Mouse (Mus musculus): Measurements from ENCODE around the gene Ttll5.

Ttll5 gene

GRCm38 (mm10) chr12:85963699-85964098 is 139.2 kb downstream of the Ttll5 start:
- in situ Hi-C loops (cut with MboI; ENCODE audit: low sequenced_read_pairs) = no loop called here

GRCm38 (mm10) chr12:85964436-85964835 is 140.0 kb downstream of the Ttll5 start:
- in situ Hi-C loops (cut with MboI; ENCODE audit: low sequenced_read_pairs) = no loop called here

GRCm38 (mm10) chr12:85967812-85968211 is 143.4 kb downstream of the Ttll5 start:
- in situ Hi-C loops (cut with MboI; ENCODE audit: low sequenced_read_pairs) = no loop called here

GRCm38 (mm10) chr12:85968409-85968808 is 143.9 kb downstream of the Ttll5 start:
- in situ Hi-C loops (cut with MboI; ENCODE audit: low sequenced_read_pairs) = no loop called here

- in situ Hi-C loops (cut with MboI; ENCODE audit: low sequenced_read_pairs) = no loop called here
Observed at GRCm38 (mm10) chr12:85969571-85969970, 145.1 kb downstream of the Ttll5 start.

GRCm38 (mm10) chr12:85970191-85970590 is 145.7 kb downstream of the Ttll5 start:
- in situ Hi-C loops (cut with MboI; ENCODE audit: low sequenced_read_pairs) = no loop called here

GRCm38 (mm10) chr12:85970803-85971202 is 146.3 kb downstream of the Ttll5 start:
- in situ Hi-C loops (cut with MboI; ENCODE audit: low sequenced_read_pairs) = no loop called here

- in situ Hi-C loops (cut with MboI; ENCODE audit: low sequenced_read_pairs) = no loop called here
Observed at GRCm38 (mm10) chr12:85971655-85972054, 147.2 kb downstream of the Ttll5 start.

- in situ Hi-C loops (cut with MboI; ENCODE audit: low sequenced_read_pairs) = no loop called here
Observed at GRCm38 (mm10) chr12:85973526-85973925, 149.1 kb downstream of the Ttll5 start.

- in situ Hi-C loops (cut with MboI; ENCODE audit: low sequenced_read_pairs) = no loop called here
Observed at GRCm38 (mm10) chr12:85974030-85974429, 149.6 kb downstream of the Ttll5 start.

- in situ Hi-C loops (cut with MboI; ENCODE audit: low sequenced_read_pairs) = no loop called here
Observed at GRCm38 (mm10) chr12:85979996-85980395, 155.5 kb downstream of the Ttll5 start.

GRCm38 (mm10) chr12:85985524-85985923 is 161.1 kb downstream of the Ttll5 start:
- in situ Hi-C loops (cut with MboI; ENCODE audit: low sequenced_read_pairs) = no loop called here

GRCm38 (mm10) chr12:85986024-85986423 is 161.6 kb downstream of the Ttll5 start:
- in situ Hi-C loops (cut with MboI; ENCODE audit: low sequenced_read_pairs) = no loop called here

GRCm38 (mm10) chr12:85986540-85987443 is 162.3 kb downstream of the Ttll5 start:
- in situ Hi-C loops (cut with MboI; ENCODE audit: low sequenced_read_pairs) = no loop called here

GRCm38 (mm10) chr12:85987444-85987889 is 163.0 kb downstream of the Ttll5 start:
- in situ Hi-C loops (cut with MboI; ENCODE audit: low sequenced_read_pairs) = no loop called here

GRCm38 (mm10) chr12:85988121-85988520 is 163.7 kb downstream of the Ttll5 start:
- in situ Hi-C loops (cut with MboI; ENCODE audit: low sequenced_read_pairs) = no loop called here

GRCm38 (mm10) chr12:85988818-85989377 is 164.4 kb downstream of the Ttll5 start:
- in situ Hi-C loops (cut with MboI; ENCODE audit: low sequenced_read_pairs) = no loop called here

GRCm38 (mm10) chr12:85992013-85992837 is 167.8 kb downstream of the Ttll5 start:
- in situ Hi-C loops (cut with MboI; ENCODE audit: low sequenced_read_pairs) = no loop called here

GRCm38 (mm10) chr12:85992838-85993234 is 168.4 kb downstream of the Ttll5 start:
- in situ Hi-C loops (cut with MboI; ENCODE audit: low sequenced_read_pairs) = no loop called here

GRCm38 (mm10) chr12:85993790-85994360 is 169.4 kb downstream of the Ttll5 start:
- in situ Hi-C loops (cut with MboI; ENCODE audit: low sequenced_read_pairs) = no loop called here

- in situ Hi-C loops (cut with MboI; ENCODE audit: low sequenced_read_pairs) = no loop called here
Observed at GRCm38 (mm10) chr12:86000641-86001073, 176.2 kb downstream of the Ttll5 start.

Data from CH12F3 (cell line).